Mouse (Mus musculus) intestine, embryonic 15.5 days (tissue): ENCODE data around the gene Magix. TPM values are rescaled to one million over a fixed set of nuclear protein-coding genes. Genes with fewer than 3 reads are reported as not detected.

ENCODE experiments used
- ATAC-seq: fragments of 200-750 bp; cut with Nextera tagmentation; 2 replicates; pipeline ENCODE4 v1.8.0; 2017; ENCODE audit warnings: moderate TSS enrichment, moderate library complexity
- H3K27ac ChIP-seq: fragments of 300-500 bp; sonication (generic); 2 replicates; pipeline ENCODE4 v1.5.1; 2015; ENCODE audit warnings: mild to moderate bottlenecking, inconsistent platforms
- H3K27me3 ChIP-seq: fragments of 300-500 bp; sonication (generic); replicated peaks from 2 replicates; pipeline ENCODE4 v1.6.1; 2015; ENCODE audit warnings: inconsistent platforms
- H3K36me3 ChIP-seq: fragments of 300-500 bp; sonication (generic); 2 replicates; pipeline ENCODE4 v1.6.1; 2015; ENCODE audit warnings: inconsistent platforms
- H3K4me1 ChIP-seq: fragments of 300-500 bp; sonication (generic); replicated peaks from 2 replicates; pipeline ENCODE4 v1.6.1; 2015; ENCODE audit warnings: inconsistent platforms
- H3K4me2 ChIP-seq: fragments of 300-500 bp; sonication (generic); replicated peaks from 2 replicates; pipeline ENCODE4 v1.6.1; 2015; ENCODE audit warnings: mild to moderate bottlenecking, inconsistent platforms
- H3K4me3 ChIP-seq: fragments of 300-500 bp; sonication (generic); replicated peaks from 2 replicates; pipeline ENCODE4 v1.5.1; 2015; ENCODE audit warnings: inconsistent platforms
- H3K9ac ChIP-seq: fragments of 300-500 bp; sonication (generic); 2 replicates; pipeline ENCODE4 v1.6.1; 2015; ENCODE audit warnings: inconsistent platforms
- H3K9me3 ChIP-seq: fragments of 300-500 bp; sonication (generic); 2 replicates; pipeline ENCODE4 v1.6.1; 2016; ENCODE audit warnings: inconsistent platforms
- WGBS: fragments of 180-500 bp; shearing (Covaris S2); methylation state at CpG from one replicate; pipeline ENCODE4 v1.1.7; 2015; 5-methylcytosine and 5-hydroxymethylcytosine counted together
- polyA plus RNA-seq: library from polyadenylated mRNA; unstranded; fragments of >200 nt; fragmentation: Nextera tagmentation; extraction: Ambion mirVana; gene quantifications from 2 replicates; pipeline ENCODE4 v1.2.1, GENCODE M21; 2015

The Magix gene
- polyA plus RNA-seq, 1 experiment from 2014 or later: 0.57 TPM

DNA sequence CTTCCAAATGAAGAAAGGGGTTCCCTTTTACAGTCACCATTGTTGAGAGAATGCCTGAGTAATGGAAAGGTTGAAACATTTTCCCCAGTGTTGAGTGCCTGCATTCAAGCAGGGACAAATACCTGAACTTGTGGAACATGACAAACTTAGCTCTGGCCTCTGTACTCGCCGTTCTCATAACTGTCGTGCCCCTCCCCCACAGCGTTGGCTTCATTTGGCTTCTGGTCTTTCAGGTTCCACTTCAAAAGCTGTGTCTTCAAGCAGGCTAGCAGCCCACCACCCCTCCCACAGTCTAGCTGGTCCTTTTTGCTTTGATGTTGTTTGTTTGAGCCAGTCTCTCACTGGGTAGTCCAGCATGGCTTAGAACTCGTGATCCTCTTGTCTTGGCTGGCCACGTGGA, 8.3 kb downstream of the Magix start:
- Histone ChIP-seq H3K9ac (no peak overlapping the region), H3K27ac (no peak overlapping the region), H3K4me2 (no peak overlapping the region), H3K4me1 (no peaks in the 10 kb centered on the region), H3K36me3 (no peaks in the 10 kb centered on the region), H3K27me3 (no peaks in the 10 kb centered on the region), H3K9me3 (no peaks in the 10 kb centered on the region), H3K4me3 (no peak overlapping the region)
- no peak for ATAC-seq
- 42% methylated on average over 6 of the region's 6 CpGs for WGBS

DNA sequence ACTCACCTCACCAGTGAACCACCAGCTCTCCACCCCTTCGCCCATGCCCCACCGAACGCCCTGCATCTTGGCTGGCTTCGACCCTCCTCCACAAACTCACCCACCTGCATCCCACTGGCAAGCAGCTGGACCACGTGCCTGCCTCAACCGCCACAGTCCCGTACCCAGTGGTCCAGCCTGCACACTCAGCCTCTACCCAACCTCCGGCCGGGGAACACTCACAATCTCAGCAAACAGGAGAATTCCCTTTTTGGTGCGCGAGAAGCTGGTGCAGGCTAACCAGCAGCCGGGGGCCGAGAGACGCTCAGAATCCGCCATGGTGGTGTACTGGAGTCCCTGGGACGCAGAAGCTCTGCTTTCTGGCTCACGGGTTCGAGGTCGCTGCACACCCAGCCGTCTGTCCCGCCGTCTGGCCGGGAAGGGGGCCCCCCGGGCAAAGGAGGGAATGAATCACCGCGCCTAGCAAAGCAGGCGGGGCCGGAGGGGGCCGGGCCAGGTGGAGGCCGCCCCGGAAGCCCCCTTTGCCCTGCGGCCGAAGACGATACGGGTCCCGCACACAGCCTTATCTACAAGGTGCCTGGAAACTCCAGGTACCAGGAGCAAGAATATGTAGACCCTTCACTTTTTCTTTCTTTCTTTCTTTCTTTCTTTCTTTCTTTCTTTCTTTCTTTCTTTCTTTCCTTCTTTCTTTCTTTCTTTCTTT, 10.0 kb downstream of the Magix start, which contains the start of gene Plp2:
Plp2 (minus strand) TSS at position 470 of the 703 bp plus-strand sequence.
- peak; percentile 67 for ATAC-seq
- WGBS: 20% methylated on average over 36 of the region's 36 CpGs

DNA sequence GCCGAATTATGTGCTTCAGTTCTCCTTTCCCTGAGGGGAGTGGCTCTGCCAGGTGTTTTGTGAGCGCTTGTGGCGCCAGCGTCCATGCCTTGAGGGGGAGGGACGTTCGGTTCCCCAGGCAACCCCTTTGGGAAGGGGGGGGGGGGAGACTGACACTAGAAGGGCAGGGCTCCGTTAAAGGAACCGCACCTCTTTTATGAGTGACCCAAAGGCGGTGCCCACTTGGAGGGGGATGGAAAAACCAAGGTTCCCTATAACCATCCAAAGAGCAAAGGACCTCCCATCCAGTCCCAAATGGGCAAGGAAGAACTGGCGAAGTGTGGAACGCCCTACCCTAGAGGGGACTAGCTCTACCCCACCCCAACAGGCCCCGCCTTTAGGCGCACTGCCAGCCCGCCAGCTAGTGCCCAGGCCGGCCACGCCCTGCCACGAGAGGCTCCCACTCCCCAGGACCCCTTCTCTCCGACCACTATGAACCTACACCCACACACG, 10.6 kb downstream of the Magix start:
- peak overlapping the region; percentile 79 for H3K27ac ChIP-seq
- ATAC-seq: peak; percentile 77
- H3K9me3 ChIP-seq: no peaks in the 10 kb centered on the region
- no peaks in the 10 kb centered on the region for H3K27me3 ChIP-seq
- no peaks in the 10 kb centered on the region for H3K4me1 ChIP-seq
- H3K4me2 ChIP-seq: peak overlapping the region; percentile 53
- no peaks in the 10 kb centered on the region for H3K36me3 ChIP-seq
- peak overlapping the region; percentile 57 for H3K4me3 ChIP-seq
- 25% methylated on average over 19 of the region's 19 CpGs for WGBS
- peak overlapping the region; percentile 58 for H3K9ac ChIP-seq

More for the DNA sequence above, 10.0 kb downstream of the Magix start, which contains the start of gene Plp2:
- Histone ChIP-seq H3K4me3 (peak within 1 kb of the TSS; percentile 57), H3K9me3 (no peaks in the 10 kb centered on the region), H3K27ac (peak within 1 kb of the TSS; percentile 79), H3K4me1 (no peaks in the 10 kb centered on the region), H3K4me2 (peak within 1 kb of the TSS; percentile 53), H3K36me3 (no peaks in the 10 kb centered on the region), H3K27me3 (no peaks in the 10 kb centered on the region), H3K9ac (peak within 1 kb of the TSS; percentile 58)

DNA sequence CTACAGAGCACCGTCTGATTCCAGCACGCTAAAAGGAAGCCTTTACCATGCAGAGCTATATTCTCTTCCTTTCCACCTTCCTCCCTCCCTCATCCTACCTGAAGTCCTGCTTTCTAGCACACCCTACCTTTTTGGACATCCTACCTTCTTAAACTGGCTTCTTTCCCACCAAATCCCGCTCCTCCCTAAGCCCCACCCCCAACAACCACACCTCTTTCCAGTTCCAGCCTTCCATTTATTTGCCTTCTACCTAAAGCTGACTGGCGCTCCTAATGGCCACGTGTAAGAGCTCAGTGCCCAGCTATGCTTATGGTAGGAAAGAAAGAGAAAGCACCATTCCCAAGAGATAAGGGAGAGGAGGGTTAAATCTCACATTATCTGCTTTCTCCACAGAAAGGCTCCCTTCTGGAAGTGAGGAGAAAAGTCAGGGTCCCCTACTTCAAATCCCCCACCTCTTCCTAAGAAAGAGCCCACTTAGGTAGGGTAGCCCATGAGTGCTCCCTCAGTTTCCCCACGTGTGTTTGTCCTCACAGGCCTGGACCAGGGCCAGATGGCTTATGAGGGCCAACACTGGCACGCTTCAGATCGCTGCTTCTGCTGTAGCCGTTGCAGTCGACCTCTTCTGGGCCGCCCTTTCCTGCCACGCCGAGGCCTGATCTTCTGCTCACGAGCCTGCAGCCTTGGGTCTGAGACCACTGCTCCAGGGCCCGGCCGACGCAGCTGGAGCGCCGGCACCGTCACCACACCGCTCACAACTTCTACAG, 15.1 kb downstream of the Magix start:
- no peak overlapping the region for H3K4me3 ChIP-seq
- no peaks in the 10 kb centered on the region for H3K36me3 ChIP-seq
- ATAC-seq: no peak
- no peaks in the 10 kb centered on the region for H3K9me3 ChIP-seq
- no peaks in the 10 kb centered on the region for H3K27me3 ChIP-seq
- H3K27ac ChIP-seq: no peak overlapping the region
- no peak overlapping the region for H3K9ac ChIP-seq
- WGBS: 68% methylated on average over 21 of the region's 21 CpGs
- no peaks in the 10 kb centered on the region for H3K4me1 ChIP-seq
- no peak overlapping the region for H3K4me2 ChIP-seq

DNA sequence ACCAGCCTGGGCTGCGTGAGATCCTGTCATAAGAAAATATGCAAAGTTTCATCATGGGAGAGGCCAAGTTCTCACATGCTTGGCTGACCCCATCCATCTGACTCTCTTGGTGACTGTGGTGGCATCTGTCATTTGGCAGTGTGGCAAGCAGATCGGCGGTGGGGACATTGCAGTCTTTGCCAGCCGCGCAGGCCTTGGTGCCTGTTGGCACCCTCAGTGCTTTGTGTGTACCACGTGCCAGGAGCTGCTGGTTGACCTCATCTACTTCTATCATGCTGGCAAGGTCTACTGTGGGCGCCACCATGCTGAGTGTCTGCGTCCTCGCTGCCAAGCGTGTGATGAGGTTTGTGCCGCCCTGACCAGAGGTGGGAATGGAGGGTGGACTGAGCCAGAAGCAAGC, 16.3 kb downstream of the Magix start:
- whole genome bisulfite sequencing: 88% methylated on average over 11 of the region's 11 CpGs
- Histone ChIP-seq H3K27me3 (no peaks in the 10 kb centered on the region), H3K36me3 (no peaks in the 10 kb centered on the region), H3K9ac (no peak overlapping the region), H3K4me1 (no peaks in the 10 kb centered on the region), H3K4me2 (no peak overlapping the region), H3K4me3 (no peak overlapping the region), H3K27ac (no peak overlapping the region), H3K9me3 (no peaks in the 10 kb centered on the region)
- no peak for ATAC-seq

DNA sequence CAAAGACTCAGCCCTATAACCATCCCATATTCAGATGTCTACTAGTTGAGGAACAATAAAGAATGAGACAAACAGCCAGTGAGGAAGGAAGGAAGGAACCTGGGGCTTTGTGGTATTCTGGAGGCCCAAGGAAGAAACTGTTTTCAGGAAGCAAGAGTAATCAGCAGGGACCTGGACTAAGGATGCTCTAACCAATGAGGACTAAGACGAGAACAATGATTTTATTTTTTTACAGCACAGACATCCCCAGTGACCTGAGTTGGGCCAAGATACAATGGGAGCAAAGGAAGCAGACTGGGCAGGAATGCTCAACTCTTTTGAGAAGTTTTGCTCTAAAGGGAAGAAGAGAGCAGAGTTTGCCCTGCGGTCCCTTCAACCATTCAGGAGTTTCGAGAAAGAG, 18.1 kb downstream of the Magix start:
- no peak overlapping the region for H3K4me2 ChIP-seq
- ATAC-seq: no peak
- no peaks in the 10 kb centered on the region for H3K36me3 ChIP-seq
- H3K27me3 ChIP-seq: no peaks in the 10 kb centered on the region
- no peak overlapping the region for H3K9ac ChIP-seq
- H3K9me3 ChIP-seq: no peaks in the 10 kb centered on the region
- no peaks in the 10 kb centered on the region for H3K4me1 ChIP-seq
- H3K27ac ChIP-seq: no peak overlapping the region
- WGBS: 87% methylated on average over 3 of the region's 3 CpGs
- H3K4me3 ChIP-seq: no peak overlapping the region

DNA sequence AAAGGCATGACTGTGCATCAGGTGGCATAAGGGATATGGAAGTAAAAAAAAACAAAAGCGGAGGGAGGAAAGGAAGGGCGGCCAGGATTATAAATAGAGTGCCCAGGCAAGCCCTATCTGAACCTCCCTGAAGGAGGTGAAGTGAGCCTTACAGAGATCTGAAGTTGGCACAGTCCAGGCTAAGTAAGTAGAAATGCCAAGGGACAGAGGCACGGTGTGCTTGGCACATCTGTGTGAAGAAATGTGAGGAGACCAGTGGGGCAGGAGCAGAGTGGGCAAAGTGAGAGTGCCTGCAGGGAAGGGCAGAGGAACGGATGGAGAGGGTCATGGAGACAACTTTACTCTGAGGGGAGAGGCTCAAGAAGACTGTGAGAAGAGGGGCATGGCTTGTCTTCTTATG, 20.0 kb downstream of the Magix start:
- Histone ChIP-seq H3K9ac (no peak overlapping the region), H3K36me3 (no peaks in the 10 kb centered on the region), H3K4me3 (no peak overlapping the region), H3K27me3 (no peaks in the 10 kb centered on the region), H3K27ac (no peak overlapping the region), H3K9me3 (no peaks in the 10 kb centered on the region), H3K4me2 (no peak overlapping the region), H3K4me1 (no peaks in the 10 kb centered on the region)
- ATAC-seq: no peak
- WGBS: 85% methylated on average over 4 of the region's 4 CpGs

DNA sequence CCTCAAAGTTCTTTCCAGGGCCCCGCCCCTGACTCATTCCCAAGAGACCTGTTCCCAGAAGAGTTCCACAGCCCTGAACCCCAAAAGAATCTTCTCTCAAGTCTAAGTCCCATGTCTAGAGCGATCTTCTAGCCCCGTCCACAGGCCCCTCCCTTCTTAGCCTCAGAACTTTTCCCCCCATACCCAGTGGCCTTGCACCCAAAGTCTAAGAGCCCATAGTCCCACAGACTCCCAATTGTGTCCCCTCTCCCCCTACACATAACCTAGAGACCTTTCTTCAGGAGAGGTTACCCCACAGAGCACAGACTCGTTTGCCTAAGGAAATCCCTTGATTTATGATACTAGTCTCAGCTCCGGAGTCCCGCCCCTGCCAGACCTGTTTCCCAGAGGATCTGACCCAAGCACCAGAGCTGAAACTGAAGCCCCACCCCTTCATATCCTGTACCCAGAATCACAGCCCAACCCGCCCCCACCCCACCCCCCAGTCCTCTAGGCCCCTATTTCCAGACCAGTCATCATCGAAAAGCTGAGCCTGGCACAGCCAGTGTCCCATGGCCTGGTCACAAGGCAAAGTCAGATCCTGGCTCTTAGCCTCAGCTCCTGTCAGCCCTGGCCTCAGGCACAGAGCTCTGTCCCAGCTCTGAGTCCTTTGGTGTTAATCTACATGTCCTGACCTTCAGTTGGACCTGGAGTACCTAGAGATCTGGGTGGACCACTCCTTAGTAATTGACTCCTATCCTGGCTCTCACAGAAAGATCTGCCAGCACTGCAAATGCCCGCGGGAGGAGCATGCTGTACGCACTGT, 22.1 kb downstream of the Magix start:
- Histone ChIP-seq H3K4me3 (peak overlapping the region; percentile 52; the same call in 1 of the 2 replicates), H3K9me3 (no peaks in the 10 kb centered on the region), H3K4me2 (peak overlapping the region; percentile 59), H3K9ac (no peak overlapping the region; the same call in 1 of the 2 replicates), H3K4me1 (no peaks in the 10 kb centered on the region), H3K27ac (peak overlapping the region; percentile 66), H3K36me3 (no peaks in the 10 kb centered on the region), H3K27me3 (no peaks in the 10 kb centered on the region)
- 37% methylated on average over 11 of the region's 11 CpGs for WGBS
- ATAC-seq: peak; percentile 68

DNA sequence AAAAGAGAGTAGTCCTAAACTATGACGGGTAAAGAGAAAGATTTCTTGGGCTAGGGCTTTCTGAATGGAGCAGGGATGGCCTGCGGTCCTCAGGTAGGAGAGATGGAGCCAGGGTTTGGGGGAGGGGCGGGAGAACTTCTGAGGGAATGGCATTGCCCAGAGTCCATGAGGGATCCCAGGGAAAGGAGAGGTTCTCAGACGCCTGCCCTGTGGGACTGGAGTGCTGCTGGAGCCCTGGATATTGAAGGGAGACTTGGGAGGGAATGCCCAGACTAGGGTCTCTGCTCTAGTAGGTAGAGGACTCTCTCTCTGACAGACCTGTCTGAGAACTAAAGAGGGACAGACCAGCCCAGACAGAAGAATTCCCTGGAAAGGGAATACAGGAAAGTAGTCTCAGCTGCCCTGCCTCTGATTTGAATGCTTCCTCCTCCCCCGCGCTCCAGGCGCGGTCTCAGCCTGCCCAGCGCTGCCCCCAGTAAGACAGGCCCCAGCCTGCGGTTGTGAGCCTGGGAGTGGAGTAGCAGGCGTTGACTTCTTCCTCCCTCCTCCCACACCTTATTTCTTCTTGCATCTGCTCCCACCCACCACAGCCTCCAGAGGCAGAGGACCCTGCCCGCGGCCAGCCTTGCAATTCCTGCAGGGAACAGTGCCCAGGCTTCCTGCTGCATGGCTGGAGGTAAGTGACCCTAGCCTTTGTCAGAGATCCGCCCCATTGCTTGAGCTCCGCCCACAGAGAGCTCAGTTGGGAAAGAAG, 22.8 kb downstream of the Magix start:
- H3K27me3 ChIP-seq: no peaks in the 10 kb centered on the region
- H3K9me3 ChIP-seq: no peaks in the 10 kb centered on the region
- H3K4me3 ChIP-seq: peak overlapping the region; percentile 52
- ATAC-seq: peak; percentile 89
- no peaks in the 10 kb centered on the region for H3K4me1 ChIP-seq
- H3K9ac ChIP-seq: peak overlapping the region; percentile 28; the same call in 1 of the 2 replicates
- 19% methylated on average over 15 of the region's 15 CpGs for WGBS
- peak overlapping the region; percentile 59 for H3K4me2 ChIP-seq
- peak overlapping the region; percentile 66 for H3K27ac ChIP-seq
- H3K36me3 ChIP-seq: no peaks in the 10 kb centered on the region

DNA sequence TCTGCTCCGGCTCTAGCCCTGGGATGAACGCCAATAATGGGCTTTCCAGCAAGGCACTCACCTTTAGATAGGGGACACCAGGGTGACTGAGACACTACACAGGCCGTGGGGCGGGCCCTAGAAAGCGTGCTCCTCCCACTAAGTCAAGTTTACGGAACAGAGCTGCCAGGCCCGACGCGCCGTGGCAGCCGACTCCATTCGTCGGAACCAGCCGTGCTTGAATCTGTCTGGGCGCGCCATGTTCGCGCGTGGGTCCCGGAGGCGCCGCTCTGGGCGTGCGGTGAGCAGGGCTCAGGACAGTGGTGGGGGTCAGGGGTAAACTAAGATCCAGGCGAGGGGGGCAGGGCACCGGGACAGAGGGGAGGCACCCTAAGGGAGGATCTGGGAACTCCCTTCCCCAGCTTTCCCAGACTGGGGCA, 23.8 kb downstream of the Magix start, which contains the start of gene Prickle3:
Prickle3 (plus strand) TSS at position 40 of the 419 bp plus-strand sequence.
- Histone ChIP-seq H3K9ac (peak within 1 kb of the TSS; percentile 62), H3K9me3 (no peaks in the 10 kb centered on the region), H3K4me3 (peak within 1 kb of the TSS; percentile 52), H3K27me3 (no peaks in the 10 kb centered on the region), H3K4me1 (no peaks in the 10 kb centered on the region), H3K36me3 (no peaks in the 10 kb centered on the region), H3K4me2 (peak within 1 kb of the TSS; percentile 59), H3K27ac (peak within 1 kb of the TSS; percentile 66)
- 12% methylated on average over 26 of the region's 26 CpGs for WGBS
- peak; percentile 64 for ATAC-seq

DNA sequence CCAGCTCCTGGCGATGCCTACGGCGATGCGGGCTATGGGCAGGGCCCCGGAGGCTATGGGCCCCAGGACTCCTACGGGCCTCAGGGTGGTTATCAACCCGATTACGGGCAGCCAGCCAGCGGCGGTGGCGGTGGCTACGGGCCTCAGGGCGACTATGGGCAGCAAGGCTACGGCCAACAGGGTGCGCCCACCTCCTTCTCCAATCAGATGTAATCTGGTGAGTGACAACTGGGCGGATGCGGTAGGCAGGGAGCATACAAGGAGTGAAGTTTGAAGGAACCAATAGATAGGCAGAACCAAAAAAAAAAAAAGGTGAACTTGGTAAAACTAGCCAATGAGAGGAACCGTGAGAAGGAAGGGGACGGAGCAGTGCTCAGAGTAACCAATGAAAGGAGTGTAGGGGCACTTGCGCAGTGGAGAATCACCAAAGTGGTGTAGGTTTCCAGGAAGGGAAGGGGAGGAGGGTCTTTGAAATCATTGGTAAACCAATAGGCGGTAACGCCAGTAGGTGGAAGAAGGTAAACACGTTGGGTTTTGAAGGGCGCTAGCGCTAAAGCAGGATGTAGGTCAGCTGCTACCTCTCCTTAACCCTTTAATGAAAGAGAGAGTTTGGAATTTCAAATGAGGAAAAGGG, 32.3 kb downstream of the Magix start:
- Histone ChIP-seq H3K4me2 (peak overlapping the region; percentile 70), H3K27me3 (no peaks in the 10 kb centered on the region), H3K36me3 (no peaks in the 10 kb centered on the region), H3K9me3 (no peaks in the 10 kb centered on the region), H3K27ac (peak overlapping the region; percentile 77; the same call in 1 of the 2 replicates), H3K9ac (peak overlapping the region; percentile 61), H3K4me3 (peak overlapping the region; percentile 49), H3K4me1 (no peaks in the 10 kb centered on the region)
- 25% methylated on average over 25 of the region's 25 CpGs for WGBS
- ATAC-seq: peak; percentile 98
